8 mouse cellular contexts compared by ENCODE assay signal in the genomic region with DNA sequence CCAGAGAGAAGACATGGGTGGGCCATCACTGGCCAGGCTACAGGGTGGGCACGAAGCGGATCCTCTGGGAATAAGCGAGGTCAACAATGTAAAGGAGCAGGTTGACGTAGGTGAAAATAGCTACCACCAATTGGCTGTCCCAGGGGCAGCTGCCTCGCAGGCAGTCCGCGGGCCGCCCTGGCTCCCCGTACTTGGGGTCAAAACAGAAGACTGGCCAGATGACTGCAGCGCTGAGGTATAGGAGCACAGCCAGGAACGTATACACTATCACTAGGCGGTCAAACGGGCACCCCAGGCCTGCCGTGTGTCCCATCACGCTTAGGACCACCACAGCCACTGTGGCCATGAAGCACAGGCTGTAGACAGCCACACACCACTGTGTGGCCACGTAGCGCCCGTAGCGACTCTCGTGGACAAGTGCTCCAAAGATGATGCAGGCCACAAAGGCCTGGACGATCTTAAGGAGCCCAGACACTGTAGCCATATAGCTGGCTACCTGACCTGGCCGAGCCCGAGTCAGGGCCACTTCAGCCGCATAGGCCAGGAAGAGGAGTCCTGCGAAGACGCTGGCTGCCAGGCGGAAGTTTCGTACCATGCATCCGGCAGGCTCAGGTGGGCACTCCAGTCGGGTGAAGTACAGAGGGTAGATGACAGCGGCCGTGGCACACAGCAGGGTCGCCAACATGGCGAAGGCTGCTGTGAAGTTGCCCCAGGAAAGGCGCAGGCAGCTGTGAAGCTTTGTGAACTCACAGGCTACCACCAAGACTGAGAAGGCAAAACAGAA. TPM values are rescaled to one million over a fixed set of nuclear protein-coding genes. Genes with fewer than 3 reads are reported as not detected.
A peak's percentile ranks its signal among the peaks of the same experiment; 100 is the strongest.
DNase-seq lines count a peak whose midpoint lies in the region; ATAC-seq and TF ChIP-seq lines count a peak whose summit lies in the region.
"Had no signal": no experiment of that assay in that cellular context is flagged by ENCODE, and none has a peak within 500 bp of the region (broad histone marks: within the 10 kb centered on the region; RNA-seq: fewer than 3 reads in every experiment).

No protein-coding gene starts in this region.

- peak overlapping the region; percentile 8; the same call in 1 of the 2 replicates for H3K4me2 ChIP-seq in embryonic facial prominence, embryonic 15.5 days (replicated peaks)
- H3K4me2 ChIP-seq in midbrain, embryonic 16.5 days (ENCODE audit: low read length) = peak overlapping the region; percentile 50; the same call in 1 of the 2 replicates

- H3K27ac ChIP-seq in layer of hippocampus, adult 2 months = peak overlapping the region; percentile 97
- H3K27ac ChIP-seq in bone marrow, adult 2 months (ENCODE audit: control insufficient read depth, insufficient read depth, low read depth, low read length, poor library complexity) = peak overlapping the region; percentile 49
- H3K27ac ChIP-seq in embryonic facial prominence, embryonic 15.5 days (replicated peaks) = no peak overlapping the region
- H3K27ac ChIP-seq in midbrain, embryonic 16.5 days (ENCODE audit: low read length) = no peak overlapping the region

- H3K36me3 ChIP-seq in embryonic facial prominence, embryonic 15.5 days = no peaks in the 10 kb centered on the region
- no peaks in the 10 kb centered on the region for H3K36me3 ChIP-seq in midbrain, embryonic 16.5 days (ENCODE audit: control insufficient read depth, insufficient read depth, low read length)

- H3K27me3 ChIP-seq in embryonic facial prominence, embryonic 15.5 days = peaks cover 11% of the 10 kb centered on the region
- H3K27me3 ChIP-seq in midbrain, embryonic 16.5 days (ENCODE audit: control insufficient read depth, insufficient read depth, low read depth, low read length) = no peaks in the 10 kb centered on the region; the same call in 1 of the 2 replicates

- H3K9ac ChIP-seq in embryonic facial prominence, embryonic 15.5 days = no peak overlapping the region
- no peak overlapping the region for H3K9ac ChIP-seq in midbrain, embryonic 16.5 days (ENCODE audit: low read depth, low read length)

- WGBS in bone marrow, adult 2 months = 85% methylated on average over 35 of the region's 35 CpGs
- 75% methylated on average over 35 of the region's 35 CpGs for WGBS in embryonic facial prominence, embryonic 15.5 days
- WGBS in midbrain, embryonic 16.5 days = 81% methylated on average over 35 of the region's 35 CpGs

- no peak for TF ChIP-seq POLR2A in bone marrow, adult 2 months (IDR thresholded peaks at IDR 0.05; ENCODE audit: borderline replicate concordance, control insufficient read depth, low read depth, low read length)

- H3K9me3 ChIP-seq in embryonic facial prominence, embryonic 15.5 days (replicated peaks) = no peaks in the 10 kb centered on the region
- no peaks in the 10 kb centered on the region for H3K9me3 ChIP-seq in midbrain, embryonic 16.5 days (replicated peaks; ENCODE audit: control insufficient read depth, low read length, poor library complexity, severe bottlenecking)

- TF ChIP-seq CTCF in layer of hippocampus, adult 2 months (conservative IDR thresholded peaks at IDR 0.05) = no peak
- no peak for TF ChIP-seq CTCF in bone marrow, adult 2 months (IDR thresholded peaks at IDR 0.05; ENCODE audit: control insufficient read depth, insufficient read depth, low read length)

- peaks cover 3% of the 10 kb centered on the region; the same call in 1 of the 2 replicates for H3K4me1 ChIP-seq in bone marrow, adult 2 months (ENCODE audit: control insufficient read depth, insufficient read depth, low read length)
- H3K4me1 ChIP-seq in embryonic facial prominence, embryonic 15.5 days = peaks cover 20% of the 10 kb centered on the region
- peaks cover 10% of the 10 kb centered on the region for H3K4me1 ChIP-seq in midbrain, embryonic 16.5 days (ENCODE audit: control insufficient read depth, insufficient read depth, low read length)

- H3K4me3 ChIP-seq in layer of hippocampus, adult 2 months = peak overlapping the region; percentile 54
- H3K4me3 ChIP-seq in bone marrow, adult 2 months (replicated peaks; ENCODE audit: control insufficient read depth, low read depth, low read length) = no peak overlapping the region
- H3K4me3 ChIP-seq in embryonic facial prominence, embryonic 15.5 days (replicated peaks) = no peak overlapping the region
- no peak overlapping the region for H3K4me3 ChIP-seq in midbrain, embryonic 16.5 days (ENCODE audit: low read depth, low read length)

- no peak for ATAC-seq in embryonic facial prominence, embryonic 15.5 days (ENCODE audit: insufficient number of reproducible peaks, low FRiP score, low TSS enrichment, low read depth)
- no peak for ATAC-seq in midbrain, embryonic 16.5 days

- DNase-seq in layer of hippocampus, adult 2 months (ENCODE audit: low spot score in 2 of 2) = no peak
- no peak for DNase-seq in layer of hippocampus, adult 9-11 months
- DNase-seq in adrenal gland, adult (ENCODE audit: inconsistent age in 2 of 2, low spot score in 1 of 2) = no peak
- DNase-seq in urinary bladder, postnatal 36 days (ENCODE audit: low spot score in 2 of 2) = no peak
- DNase-seq: gastrocnemius, postnatal 10 days had no signal

RNA-seq across cellular contexts. Expression of gene Myadml2, which starts 0.7 kb away (rescaled TPM):
- total RNA-seq in layer of hippocampus, adult 2 months (2021) = 1 to 10 TPM; 3.9 to 8.7 TPM
- polyA plus RNA-seq in bone marrow, adult 2 months (2011; ENCODE audit: insufficient read depth, insufficient read length, low replicate concordance, missing spikeins) = 6.7 TPM in 1 of 2 replicates, not detected in the other
- polyA plus RNA-seq in embryonic facial prominence, embryonic 15.5 days (2015; fragmentation: Nextera tagmentation; extraction: Ambion mirVana) = 1.0 and 1.6 TPM in 2 replicates
- 1.1 TPM in 2 replicates for polyA plus RNA-seq in midbrain, embryonic 16.5 days (2015; fragmentation: Nextera tagmentation; extraction: Ambion mirVana)

RNA-seq across cellular contexts. Expression of gene Pycr1, which starts 3.7 kb away (rescaled TPM):
- 1 to 10 TPM; 1.3 to 1.8 TPM for total RNA-seq in layer of hippocampus, adult 2 months (2021)
- 2.3 TPM in 1 of 2 replicates, not detected in the other for polyA plus RNA-seq in bone marrow, adult 2 months (2011; ENCODE audit: insufficient read depth, insufficient read length, low replicate concordance, missing spikeins)
- polyA plus RNA-seq in embryonic facial prominence, embryonic 15.5 days (2015; fragmentation: Nextera tagmentation; extraction: Ambion mirVana) = 53.8 and 54.5 TPM in 2 replicates
- polyA plus RNA-seq in midbrain, embryonic 16.5 days (2015; fragmentation: Nextera tagmentation; extraction: Ambion mirVana) = 18.1 TPM in 2 replicates

RNA-seq across cellular contexts. Expression of gene Notum, which starts 13.7 kb away (rescaled TPM):
- total RNA-seq in layer of hippocampus, adult 2 months (2021) = 1 to 10 TPM; 4.7 to 5.4 TPM
- polyA plus RNA-seq in bone marrow, adult 2 months (2011; ENCODE audit: insufficient read depth, insufficient read length, low replicate concordance, missing spikeins) = not detected in 2 replicates
- polyA plus RNA-seq in embryonic facial prominence, embryonic 15.5 days (2015; fragmentation: Nextera tagmentation; extraction: Ambion mirVana) = 6.2 and 7.4 TPM in 2 replicates
- 1.1 and 1.9 TPM in 2 replicates for polyA plus RNA-seq in midbrain, embryonic 16.5 days (2015; fragmentation: Nextera tagmentation; extraction: Ambion mirVana)

RNA-seq across cellular contexts. Expression of gene Mafg, which starts 13.8 kb away (rescaled TPM):
- 10 to 100 TPM; 71.6 to 80.3 TPM for total RNA-seq in layer of hippocampus, adult 2 months (2021)
- polyA plus RNA-seq in bone marrow, adult 2 months (2011; ENCODE audit: insufficient read depth, insufficient read length, low replicate concordance, missing spikeins) = 61.7 and 86.9 TPM in 2 replicates
- polyA plus RNA-seq in embryonic facial prominence, embryonic 15.5 days (2015; fragmentation: Nextera tagmentation; extraction: Ambion mirVana) = 36.4 and 38.7 TPM in 2 replicates
- 37.5 and 39.1 TPM in 2 replicates for polyA plus RNA-seq in midbrain, embryonic 16.5 days (2015; fragmentation: Nextera tagmentation; extraction: Ambion mirVana)

RNA-seq across cellular contexts. Expression of gene Sirt7, which starts 22.2 kb away (rescaled TPM):
- 10 to 100 TPM; 42.9 to 46.4 TPM for total RNA-seq in layer of hippocampus, adult 2 months (2021)
- 67.9 and 138 TPM in 2 replicates for polyA plus RNA-seq in bone marrow, adult 2 months (2011; ENCODE audit: insufficient read depth, insufficient read length, low replicate concordance, missing spikeins)
- 34.7 and 35.0 TPM in 2 replicates for polyA plus RNA-seq in embryonic facial prominence, embryonic 15.5 days (2015; fragmentation: Nextera tagmentation; extraction: Ambion mirVana)
- polyA plus RNA-seq in midbrain, embryonic 16.5 days (2015; fragmentation: Nextera tagmentation; extraction: Ambion mirVana) = 39.3 and 46.2 TPM in 2 replicates

Comparison
In these comparisons a context has a peak if more than half of its experiments do, and no peak if none do; other contexts are left out.
1. H3K27ac ChIP-seq: peak in layer of hippocampus, adult 2 months (single experiment) and bone marrow, adult 2 months (single experiment); none in embryonic facial prominence, embryonic 15.5 days (single experiment) and midbrain, embryonic 16.5 days (single experiment).